9 mouse cellular contexts compared by ENCODE assay signal in genomic region chr6:94225832-94226231, GRCm38 (mm10). TPM values are rescaled to one million over a fixed set of nuclear protein-coding genes. Genes with fewer than 3 reads are reported as not detected.
DNase-seq lines count a peak whose midpoint lies in the region; ATAC-seq lines count a peak whose summit lies in the region.
"Had no signal": no experiment of that assay in that cellular context is flagged by ENCODE, and none has a peak within 500 bp of the region (broad histone marks: within the 10 kb centered on the region; RNA-seq: fewer than 3 reads in every experiment).

No protein-coding gene starts in this region.

- H3K27me3 ChIP-seq in intestine, embryonic 16.5 days (replicated peaks; ENCODE audit: control insufficient read depth, insufficient read depth, low read length) = no peaks in the 10 kb centered on the region
- no peaks in the 10 kb centered on the region for H3K27me3 ChIP-seq in intestine, embryonic 15.5 days (replicated peaks)
- H3K27me3 ChIP-seq in heart, embryonic 12.5 days (replicated peaks) = no peaks in the 10 kb centered on the region
- H3K27me3 ChIP-seq in neural tube, embryonic 15.5 days (replicated peaks) = no peaks in the 10 kb centered on the region
- H3K27me3 ChIP-seq in midbrain, embryonic 11.5 days (ENCODE audit: control insufficient read depth, insufficient read depth, low read length) = no peaks in the 10 kb centered on the region
- H3K27me3 ChIP-seq: limb, embryonic 12.5 days had no signal

- H3K36me3 ChIP-seq in intestine, embryonic 16.5 days (ENCODE audit: control insufficient read depth, insufficient read depth, low read length) = no peaks in the 10 kb centered on the region
- no peaks in the 10 kb centered on the region for H3K36me3 ChIP-seq in intestine, embryonic 15.5 days
- H3K36me3 ChIP-seq in heart, embryonic 12.5 days = no peaks in the 10 kb centered on the region
- no peaks in the 10 kb centered on the region for H3K36me3 ChIP-seq in neural tube, embryonic 15.5 days
- H3K36me3 ChIP-seq in midbrain, embryonic 11.5 days (ENCODE audit: control insufficient read depth, insufficient read depth, low read length) = no peaks in the 10 kb centered on the region
- H3K36me3 ChIP-seq: limb, embryonic 12.5 days had no signal

- intact Hi-C loops in left cerebral cortex, postnatal 36 days (cut with DNase I) = no loop called here

- 40% methylated on average over 3 of the region's 3 CpGs for WGBS in intestine, embryonic 16.5 days
- 29% methylated on average over 3 of the region's 3 CpGs for WGBS in intestine, embryonic 15.5 days
- WGBS in heart, embryonic 12.5 days = 28% methylated on average over 3 of the region's 3 CpGs
- 46% methylated on average over 3 of the region's 3 CpGs for WGBS in neural tube, embryonic 15.5 days
- 70% methylated on average over 3 of the region's 3 CpGs for WGBS in midbrain, embryonic 11.5 days

- H3K27ac ChIP-seq in intestine, embryonic 16.5 days (ENCODE audit: low read length) = no peak overlapping the region
- H3K27ac ChIP-seq in intestine, embryonic 15.5 days = no peak overlapping the region
- peak overlapping the region; percentile 37 for H3K27ac ChIP-seq in heart, embryonic 12.5 days (ENCODE audit: poor library complexity, severe bottlenecking)
- no peak overlapping the region for H3K27ac ChIP-seq in neural tube, embryonic 15.5 days (replicated peaks)
- H3K27ac ChIP-seq in midbrain, embryonic 11.5 days (ENCODE audit: low read depth, low read length) = no peak overlapping the region
- H3K27ac ChIP-seq: limb, embryonic 12.5 days had no signal

- no peak overlapping the region for H3K4me3 ChIP-seq in intestine, embryonic 16.5 days (ENCODE audit: low read length)
- no peak overlapping the region for H3K4me3 ChIP-seq in intestine, embryonic 15.5 days (replicated peaks)
- H3K4me3 ChIP-seq in heart, embryonic 12.5 days = no peak overlapping the region
- no peak overlapping the region for H3K4me3 ChIP-seq in neural tube, embryonic 15.5 days (replicated peaks)
- H3K4me3 ChIP-seq in midbrain, embryonic 11.5 days (ENCODE audit: low read depth, low read length) = no peak overlapping the region
- H3K4me3 ChIP-seq: limb, embryonic 12.5 days had no signal

- no peak overlapping the region for H3K9ac ChIP-seq in intestine, embryonic 16.5 days (ENCODE audit: low read depth, low read length)
- no peak overlapping the region for H3K9ac ChIP-seq in intestine, embryonic 15.5 days
- H3K9ac ChIP-seq in heart, embryonic 12.5 days = no peak overlapping the region
- no peak overlapping the region for H3K9ac ChIP-seq in neural tube, embryonic 15.5 days (replicated peaks)
- H3K9ac ChIP-seq in midbrain, embryonic 11.5 days (ENCODE audit: low read length) = no peak overlapping the region
- H3K9ac ChIP-seq: limb, embryonic 12.5 days had no signal

- ATAC-seq in intestine, embryonic 16.5 days = 0 out of 2 replicates have a peak, but pooled peaks have one; percentile 6
- ATAC-seq in intestine, embryonic 15.5 days = no peak
- no peak for ATAC-seq in heart, embryonic 12.5 days (ENCODE audit: insufficient number of reproducible peaks, low FRiP score)
- no peak for ATAC-seq in neural tube, embryonic 15.5 days (ENCODE audit: low FRiP score)
- no peak for ATAC-seq in midbrain, embryonic 11.5 days (ENCODE audit: low FRiP score)

- no peak overlapping the region for H3K4me2 ChIP-seq in intestine, embryonic 16.5 days (ENCODE audit: low read depth, low read length)
- no peak overlapping the region for H3K4me2 ChIP-seq in intestine, embryonic 15.5 days (replicated peaks)
- peak overlapping the region; percentile 3; the same call in 1 of the 2 replicates for H3K4me2 ChIP-seq in heart, embryonic 12.5 days
- no peak overlapping the region for H3K4me2 ChIP-seq in neural tube, embryonic 15.5 days
- H3K4me2 ChIP-seq in midbrain, embryonic 11.5 days = no peak overlapping the region
- H3K4me2 ChIP-seq: limb, embryonic 12.5 days had no signal

- peak; percentile 86 for DNase-seq in brain, adult 2 months (ENCODE audit: low read depth, low spot score)
- peak; percentile 52 to 58 for DNase-seq in left cerebral cortex, postnatal 36 days (ENCODE audit: low spot score in 2 of 2)
- no peak for DNase-seq in kidney, postnatal 4 days
- DNase-seq in midbrain, embryonic 11.5 days (ENCODE audit: low spot score, missing footprints) = no peak

- H3K9me3 ChIP-seq in intestine, embryonic 16.5 days (ENCODE audit: control insufficient read depth, low read length) = no peaks in the 10 kb centered on the region
- no peaks in the 10 kb centered on the region for H3K9me3 ChIP-seq in intestine, embryonic 15.5 days
- no peaks in the 10 kb centered on the region for H3K9me3 ChIP-seq in heart, embryonic 12.5 days (replicated peaks)
- no peaks in the 10 kb centered on the region for H3K9me3 ChIP-seq in neural tube, embryonic 15.5 days (replicated peaks)
- no peaks in the 10 kb centered on the region for H3K9me3 ChIP-seq in midbrain, embryonic 11.5 days (ENCODE audit: control insufficient read depth, low read length)
- H3K9me3 ChIP-seq: limb, embryonic 12.5 days had no signal

- H3K4me1 ChIP-seq in intestine, embryonic 16.5 days (ENCODE audit: control insufficient read depth, insufficient read depth, low read length) = peaks cover 30% of the 10 kb centered on the region
- H3K4me1 ChIP-seq in intestine, embryonic 15.5 days (replicated peaks) = peaks cover 25% of the 10 kb centered on the region
- peaks cover 74% of the 10 kb centered on the region for H3K4me1 ChIP-seq in heart, embryonic 12.5 days (replicated peaks)
- H3K4me1 ChIP-seq in neural tube, embryonic 15.5 days = peaks cover 19% of the 10 kb centered on the region
- H3K4me1 ChIP-seq in midbrain, embryonic 11.5 days (ENCODE audit: control insufficient read depth, insufficient read depth, low read length) = peaks cover 7% of the 10 kb centered on the region

RNA-seq across cellular contexts. Expression of gene Magi1, which starts 57.9 kb away (rescaled TPM):
- polyA plus RNA-seq in intestine, embryonic 16.5 days (2015; fragmentation: Nextera tagmentation; extraction: Ambion mirVana) = 6.7 and 6.8 TPM in 2 replicates
- polyA plus RNA-seq in intestine, embryonic 15.5 days (2015; fragmentation: Nextera tagmentation; extraction: Ambion mirVana) = 10.1 and 10.2 TPM in 2 replicates
- polyA plus RNA-seq in heart, embryonic 12.5 days (2016; fragmentation: Nextera tagmentation; extraction: Ambion mirVana) = 9.9 and 13.2 TPM in 2 replicates
- total RNA-seq in left cerebral cortex, postnatal 36 days (2021) = 10 to 100 TPM; 81.0 to 87.5 TPM
- polyA plus RNA-seq in neural tube, embryonic 15.5 days (2015; fragmentation: Nextera tagmentation; extraction: Ambion mirVana) = 25.2 and 29.9 TPM in 2 replicates
- polyA plus RNA-seq in midbrain, embryonic 11.5 days (2014; fragmentation: Nextera tagmentation; extraction: Ambion mirVana) = 28.5 and 29.6 TPM in 2 replicates

Comparison
In these comparisons a context has a peak if more than half of its experiments do, and no peak if none do; other contexts are left out.
1. DNase-seq: peak in brain, adult 2 months (single experiment) and left cerebral cortex, postnatal 36 days (2 of 2); none in kidney, postnatal 4 days (0 of 2) and midbrain, embryonic 11.5 days (single experiment).